Mouse (Mus musculus): Measurements from ENCODE around the gene Olfr648. TPM values are rescaled to one million over a fixed set of nuclear protein-coding genes. Genes with fewer than 3 reads are reported as not detected.

The Olfr648 gene
- polyA plus RNA-seq (2012; rRNA removed), result not detected in 2 replicates

DNA sequence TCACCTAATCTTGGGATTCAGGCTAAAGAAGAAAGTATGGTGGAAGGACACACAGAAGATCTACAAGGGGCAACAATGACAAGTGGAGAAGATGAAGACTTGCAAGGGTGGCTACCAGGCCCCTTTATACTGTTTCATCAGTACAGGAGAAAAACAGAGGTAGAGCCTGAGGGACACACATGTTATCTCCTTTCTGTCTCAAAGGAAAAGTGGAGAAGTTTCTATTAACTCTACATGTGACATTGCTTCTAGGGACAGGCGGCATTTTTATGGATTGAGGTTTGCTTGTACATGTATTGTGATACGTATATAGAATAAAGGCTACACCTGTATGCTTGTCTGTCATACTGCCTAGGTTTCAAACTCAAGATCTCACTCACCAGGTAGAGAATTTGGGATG lies at the start of gene Olfr648:
Olfr648 (minus strand) TSS at position 101 of the 400 bp plus-strand sequence.

DNA sequence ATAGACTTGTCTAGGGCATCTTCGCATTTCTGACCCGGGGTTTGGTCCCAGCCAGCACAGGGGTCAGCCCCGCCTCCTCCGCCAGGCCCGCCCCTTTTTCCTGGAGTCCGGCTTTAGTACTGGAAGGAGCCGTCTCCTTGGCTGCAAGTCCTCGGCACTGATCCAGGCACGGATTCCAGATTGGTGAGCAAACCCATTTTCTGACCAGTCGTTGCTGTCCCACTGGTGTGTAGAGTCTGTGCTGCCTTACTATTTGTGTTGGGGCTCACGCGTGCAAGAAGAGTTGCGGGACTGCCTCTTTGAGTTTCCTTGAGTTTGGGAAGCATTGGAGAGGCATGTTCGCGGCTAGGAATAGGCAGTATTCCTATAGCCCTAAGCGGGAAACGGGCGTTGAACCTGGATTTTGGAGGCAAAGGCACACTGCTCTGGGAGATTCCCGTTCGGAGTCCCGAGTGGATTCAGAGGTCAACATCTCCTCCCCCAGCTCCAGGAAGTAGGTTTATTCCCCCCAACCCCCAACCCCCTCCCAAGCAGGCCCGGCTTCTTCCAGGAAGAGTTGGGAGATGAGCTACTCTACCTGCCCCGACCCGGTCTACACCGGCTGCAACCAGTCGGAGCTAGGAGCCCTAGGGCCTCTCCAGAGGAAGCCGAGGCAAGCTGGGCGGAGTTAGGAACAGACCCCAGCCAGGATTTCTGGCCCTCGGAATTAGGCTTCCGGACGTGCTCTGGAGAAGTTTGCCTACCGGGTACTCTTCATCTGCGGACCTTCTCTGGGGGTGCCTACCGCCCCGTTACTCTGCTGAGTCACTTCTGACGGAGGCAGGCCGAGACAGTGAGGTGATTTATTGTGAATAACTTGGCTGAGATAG lies 35.7 kb upstream of the Olfr648 start, which contains the start of gene Trim6:
Trim6 (plus strand) TSS at position 93 of the 869 bp plus-strand sequence.

DNA sequence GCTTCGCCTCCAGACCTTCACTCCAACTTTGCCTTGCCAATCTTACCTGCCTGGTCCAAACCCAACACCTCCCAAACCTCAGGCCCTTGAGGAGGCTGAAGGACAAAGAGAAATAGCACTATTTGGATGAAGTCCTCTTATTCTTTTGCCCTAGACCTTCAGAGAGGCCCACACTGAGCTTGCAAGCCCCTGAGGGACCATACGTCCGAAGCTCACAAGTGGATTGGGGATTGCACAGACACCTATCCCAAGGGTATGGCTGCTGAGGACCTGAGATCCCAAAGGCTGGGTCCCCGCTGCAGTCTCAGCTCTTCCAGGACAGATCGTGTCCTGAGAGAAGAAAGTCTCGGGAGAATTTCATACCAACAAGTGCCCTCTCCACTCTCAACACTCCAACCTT lies 12.7 kb upstream of the Olfr648 start, which contains the start of gene Olfr649:
Olfr649 (minus strand) TSS at position 101 of the 400 bp plus-strand sequence.

DNA sequence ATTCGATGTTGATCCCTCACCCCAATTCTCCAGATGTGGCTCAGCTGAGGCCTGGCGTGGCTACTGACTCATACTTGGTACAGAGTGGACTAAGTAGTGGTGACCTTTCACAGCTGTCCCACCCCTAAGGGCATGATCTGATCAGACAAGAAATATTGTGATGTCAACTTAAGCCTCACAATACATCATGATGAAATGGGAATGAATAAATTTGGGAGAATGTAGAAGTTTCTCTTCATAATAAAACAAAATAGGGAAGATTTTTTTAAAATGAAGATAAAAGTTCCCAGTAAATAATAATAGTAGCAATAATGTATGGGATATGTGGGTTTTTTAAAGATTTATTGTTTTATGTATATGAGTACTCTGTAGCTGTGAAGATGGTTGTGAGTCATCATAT lies 32.7 kb downstream of the Olfr648 start, which contains the start of gene Ubqlnl:
Ubqlnl (minus strand) TSS at position 101 of the 400 bp plus-strand sequence.

DNA sequence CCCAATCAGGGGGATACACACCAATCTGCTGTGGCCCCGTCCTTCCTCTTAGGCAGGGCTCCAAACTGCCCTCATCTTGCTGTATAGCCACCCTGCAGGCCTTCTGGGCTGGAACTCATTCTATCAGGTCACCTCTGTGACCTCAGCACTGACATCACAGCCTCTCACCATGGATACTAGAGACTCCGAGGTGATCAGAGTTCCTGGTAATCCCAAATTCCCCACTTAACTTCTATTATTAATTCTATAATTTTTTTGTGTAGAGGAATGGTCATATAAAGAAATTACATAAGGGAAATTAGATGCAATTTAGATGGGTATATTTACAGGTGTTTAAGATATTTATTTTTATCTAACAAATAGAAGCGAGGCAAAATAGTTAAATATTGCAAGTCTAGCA lies 40.0 kb downstream of the Olfr648 start, which contains the start of gene Ubqln3:
Ubqln3 (minus strand) TSS at position 101 of the 400 bp plus-strand sequence.

DNA sequence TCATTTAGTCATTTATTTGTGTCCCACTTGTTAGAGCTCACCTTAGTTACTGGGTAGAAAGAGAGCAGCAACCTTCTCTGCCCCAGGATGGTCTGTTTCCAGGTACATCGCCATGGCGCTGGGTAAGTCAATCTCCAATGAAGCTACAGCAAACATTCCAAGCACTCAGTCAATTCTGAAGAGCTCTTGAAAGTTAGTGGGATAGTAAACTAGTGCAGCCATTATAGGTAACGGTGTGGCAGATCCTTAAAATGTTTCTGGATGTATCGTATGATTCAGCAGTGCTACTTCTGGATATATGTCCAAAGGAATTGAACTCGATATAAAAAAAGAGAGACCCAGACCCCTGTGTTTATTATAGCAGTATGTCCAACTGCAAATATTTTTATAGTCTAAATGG lies 45.9 kb downstream of the Olfr648 start, which contains the start of gene Olfr643:
Olfr643 (minus strand) TSS at position 101 of the 400 bp plus-strand sequence.

DNA sequence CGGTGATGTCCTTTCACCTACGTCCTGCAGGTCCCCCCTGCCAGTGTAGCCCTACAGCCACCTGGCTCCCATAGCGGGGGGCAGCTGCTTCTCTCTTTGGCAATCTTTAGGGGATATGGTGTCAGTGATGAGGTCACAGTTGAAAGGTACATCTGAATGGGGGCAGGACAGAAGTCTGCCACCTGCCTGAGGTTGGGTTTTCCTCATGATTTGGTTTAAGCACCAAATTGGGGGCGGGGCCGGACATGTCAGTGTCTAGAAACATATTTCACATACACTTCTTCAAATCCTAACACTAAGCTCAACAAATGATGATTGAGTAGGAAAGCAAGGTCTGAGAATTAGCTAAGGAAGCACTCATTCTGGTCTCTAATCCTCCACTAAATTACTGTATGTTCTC lies 53.5 kb downstream of the Olfr648 start, which contains the start of gene Ubqln5:
Ubqln5 (minus strand) TSS at position 101 of the 400 bp plus-strand sequence.

Other genes with a start within 250 kb of the Olfr648 start
- not detected in 2 replicates for gene Olfr632, start 249.0 kb downstream of the Olfr648 start, polyA plus RNA-seq (2012; rRNA removed)
- not detected in 2 replicates for gene Olfr633, start 239.0 kb downstream of the Olfr648 start, polyA plus RNA-seq (2012; rRNA removed)
- gene Olfr635, start 212.2 kb downstream of the Olfr648 start, polyA plus RNA-seq (2012; rRNA removed), result not detected in 2 replicates
- not detected in 2 replicates for gene Olfr638, start 184.6 kb downstream of the Olfr648 start, polyA plus RNA-seq (2012; rRNA removed)
- not detected in 2 replicates for gene Olfr639, start 166.1 kb downstream of the Olfr648 start, polyA plus RNA-seq (2012; rRNA removed)
- gene Olfr640, start 157.8 kb downstream of the Olfr648 start, polyA plus RNA-seq (2012; rRNA removed), result not detected in 2 replicates
- gene Olfr641, start 147.9 kb downstream of the Olfr648 start, polyA plus RNA-seq (2012; rRNA removed), result not detected in 2 replicates
- gene Olfr642, start 130.7 kb downstream of the Olfr648 start, polyA plus RNA-seq (2012; rRNA removed), result not detected in 2 replicates
- gene 4930516K23Rik, start 121.9 kb downstream of the Olfr648 start, polyA plus RNA-seq (2012; rRNA removed), result not detected in 2 replicates
- not detected in 2 replicates for gene Olfr644, start 111.5 kb downstream of the Olfr648 start, polyA plus RNA-seq (2012; rRNA removed)
- gene Olfr645, start 97.9 kb downstream of the Olfr648 start, polyA plus RNA-seq (2012; rRNA removed), result not detected in 2 replicates
- not detected in 2 replicates for gene Olfr646, start 78.5 kb downstream of the Olfr648 start, polyA plus RNA-seq (2012; rRNA removed)
- gene Ubqln5, start 53.6 kb downstream of the Olfr648 start, polyA plus RNA-seq (2012; rRNA removed), result not detected in 2 replicates
- gene Olfr643, start 46.0 kb downstream of the Olfr648 start, polyA plus RNA-seq (2012; rRNA removed), result not detected in 2 replicates
- not detected in 2 replicates for gene Ubqln3, start 40.1 kb downstream of the Olfr648 start, polyA plus RNA-seq (2012; rRNA removed)
- gene Ubqlnl, start 32.8 kb downstream of the Olfr648 start, polyA plus RNA-seq (2012; rRNA removed), result not detected in 2 replicates
- gene Olfm5, start 18.6 kb downstream of the Olfr648 start, polyA plus RNA-seq (2012; rRNA removed), result not detected in 2 replicates
- gene Olfr649, start 12.6 kb upstream of the Olfr648 start, polyA plus RNA-seq (2012; rRNA removed), result not detected in 2 replicates
- 4.6 and 4.8 TPM in 2 replicates for gene Trim6, start 35.4 kb upstream of the Olfr648 start, polyA plus RNA-seq (2012; rRNA removed)
- 2.0 and 2.5 TPM in 2 replicates for gene Trim34a, start 61.1 kb upstream of the Olfr648 start, polyA plus RNA-seq (2012; rRNA removed)
- gene Trim5, start 104.7 kb upstream of the Olfr648 start, polyA plus RNA-seq (2012; rRNA removed), result 0.21 TPM in 2 replicates
- 2.3 TPM in 2 replicates for gene Trim12a, start 132.1 kb upstream of the Olfr648 start, polyA plus RNA-seq (2012; rRNA removed)
- gene Trim34b, start 146.1 kb upstream of the Olfr648 start, polyA plus RNA-seq (2012; rRNA removed), result 1.4 and 2.2 TPM in 2 replicates
- gene Trim12c, start 170.0 kb upstream of the Olfr648 start, polyA plus RNA-seq (2012; rRNA removed), result 2.0 and 2.3 TPM in 2 replicates
- 0.06 TPM in 1 of 2 replicates, not detected in the other for gene Trim30b, start 186.5 kb upstream of the Olfr648 start, polyA plus RNA-seq (2012; rRNA removed)
- gene Trim30c, start 217.4 kb upstream of the Olfr648 start, polyA plus RNA-seq (2012; rRNA removed), result 0.08 TPM in 1 of 2 replicates, not detected in the other